Mouse (Mus musculus) small intestine, adult 2 months (tissue): ENCODE data around the gene Taok1.

ENCODE experiments used
- CTCF ChIP-seq: fragments of 200-500 bp; IDR thresholded peaks from 2 replicates; pipeline ENCODE4 v1.5.1; 2012; ENCODE audit warnings: low read depth, mild to moderate bottlenecking, control low read depth, inconsistent platforms, low read length, moderate library complexity, mixed read lengths; ENCODE audit not compliant: insufficient replicate concordance, insufficient read length; ENCODE audit errors: extremely low read depth
- POLR2A ChIP-seq: fragments of 200-500 bp; IDR thresholded peaks from 2 replicates; pipeline ENCODE4 v1.6.1; 2012; ENCODE audit warnings: low read depth, mild to moderate bottlenecking, control low read depth, inconsistent platforms, low read length, moderate library complexity

DNA sequence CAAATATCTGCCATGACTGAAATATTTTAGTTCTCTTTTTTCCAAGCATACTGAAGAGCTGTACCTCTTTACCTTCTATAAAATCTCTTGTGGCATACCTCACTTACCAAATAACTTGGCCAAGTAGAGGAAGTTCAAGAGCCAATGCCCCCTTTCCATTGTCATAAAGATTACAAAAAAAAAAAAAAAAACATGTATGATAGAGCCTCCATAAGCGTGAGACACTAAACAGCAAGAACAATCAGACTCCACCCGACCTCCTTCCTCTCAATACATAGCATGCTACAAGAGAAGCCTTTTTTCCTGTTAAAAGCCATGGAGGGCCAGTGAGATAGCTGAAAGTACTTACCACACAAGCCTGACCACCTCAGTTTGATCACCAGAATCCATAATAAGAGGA is 16.2 kb downstream of the Taok1 start:
- TF ChIP-seq POLR2A = no peak
- TF ChIP-seq CTCF = no peak
